Mouse (Mus musculus): ENCODE data around the gene Degs2.

GRCm38 (mm10) chr12:108657350-108657749, 44.8 kb downstream of the Degs2 start:
- TF ChIP-seq POLR2A (IDR thresholded peaks at IDR 0.05; ENCODE audit: low read depth, low read length) (no peak), CTCF (conservative IDR thresholded peaks at IDR 0.05; ENCODE audit: insufficient read depth, insufficient read length, low read depth, low read length) (peak; percentile 74)
